Mouse (Mus musculus): ENCODE measurements around the gene Zfp442. TPM values are rescaled to one million over a fixed set of nuclear protein-coding genes. Genes with fewer than 3 reads are reported as not detected.
"Not testable (repeated sequence)": the region's sequence is repeated elsewhere in the genome, so short reads cannot be mapped to it uniquely, and the experiment has no call there.

Zfp442 gene
- polyA plus RNA-seq (2011; ENCODE audit: insufficient read depth, insufficient read length, low replicate concordance, missing spikeins): 0.97 TPM in 1 of 2 replicates, not detected in the other

DNA sequence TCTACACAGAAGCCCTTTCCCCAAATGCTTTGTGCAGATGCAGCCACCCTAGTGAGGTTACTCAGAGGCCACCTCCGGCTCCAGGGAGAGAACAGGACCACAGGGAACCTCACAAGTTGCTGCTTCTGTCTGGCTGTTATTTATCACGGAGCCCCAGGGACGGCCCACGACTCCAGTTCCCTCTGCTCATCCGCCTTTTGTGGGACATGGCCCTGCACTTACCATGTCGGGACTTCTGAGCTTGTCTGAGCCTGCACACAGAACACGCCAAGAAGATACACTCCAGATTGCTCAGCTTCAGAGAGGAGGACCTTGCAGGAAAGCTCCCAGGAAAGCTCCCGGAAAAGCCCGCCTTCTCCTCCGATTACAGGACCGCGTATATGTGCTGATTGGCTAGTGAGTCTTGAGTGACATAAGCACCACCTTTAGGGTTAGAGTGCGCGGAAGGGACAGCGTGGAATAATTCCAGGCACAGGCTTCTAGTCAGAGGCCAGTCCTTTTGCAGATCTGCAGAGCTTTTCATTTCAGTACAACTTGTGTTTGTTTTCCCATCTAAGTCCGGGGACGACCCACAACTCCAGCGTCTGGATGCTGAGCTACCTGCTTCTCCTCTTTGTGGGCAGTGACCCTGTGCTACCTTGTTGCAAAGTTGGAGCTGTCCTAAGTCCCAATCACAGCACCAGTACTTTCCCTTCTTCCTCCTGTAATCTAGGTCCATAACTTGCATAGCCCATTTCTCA lies at the start of gene Zfp442:
Zfp442 (minus strand) TSS at position 307 of the 740 bp plus-strand sequence.
- H3K27ac ChIP-seq (ENCODE audit: control insufficient read depth, insufficient read depth, low read depth, low read length, poor library complexity); H3K4me1 ChIP-seq (ENCODE audit: control insufficient read depth, insufficient read depth, low read length): not testable (repeated sequence)
- whole genome bisulfite sequencing: 1% methylated on average over 18 of the region's 18 CpGs
- H3K4me3 ChIP-seq (replicated peaks; ENCODE audit: control insufficient read depth, low read depth, low read length): peak within 1 kb of the TSS; percentile 34

- H3K4me1 ChIP-seq (ENCODE audit: control insufficient read depth, insufficient read depth, low read length); H3K4me3 ChIP-seq (replicated peaks; ENCODE audit: control insufficient read depth, low read depth, low read length); H3K27ac ChIP-seq (ENCODE audit: control insufficient read depth, insufficient read depth, low read depth, low read length, poor library complexity): not testable (repeated sequence)
- 43% methylated on average over 60 of the region's 60 CpGs for WGBS
These were observed 49.1 kb upstream of the Zfp442 start for GRCm38 (mm10) chr2:150500124-150500973.

- WGBS: 69% methylated on average over 2 of the region's 2 CpGs
- TF ChIP-seq CTCF (IDR thresholded peaks at IDR 0.05; ENCODE audit: control insufficient read depth, insufficient read depth, low read length) (no peak), POLR2A (IDR thresholded peaks at IDR 0.05; ENCODE audit: borderline replicate concordance, control insufficient read depth, low read depth, low read length) (no peak)
- H3K4me3 ChIP-seq (replicated peaks; ENCODE audit: control insufficient read depth, low read depth, low read length): no peak overlapping the region
- H3K27ac ChIP-seq (ENCODE audit: control insufficient read depth, insufficient read depth, low read depth, low read length, poor library complexity): no peak overlapping the region
- no peaks in the 10 kb centered on the region for H3K4me1 ChIP-seq (ENCODE audit: control insufficient read depth, insufficient read depth, low read length)
These were observed 41.7 kb upstream of the Zfp442 start for GRCm38 (mm10) chr2:150493031-150493430.

DNA sequence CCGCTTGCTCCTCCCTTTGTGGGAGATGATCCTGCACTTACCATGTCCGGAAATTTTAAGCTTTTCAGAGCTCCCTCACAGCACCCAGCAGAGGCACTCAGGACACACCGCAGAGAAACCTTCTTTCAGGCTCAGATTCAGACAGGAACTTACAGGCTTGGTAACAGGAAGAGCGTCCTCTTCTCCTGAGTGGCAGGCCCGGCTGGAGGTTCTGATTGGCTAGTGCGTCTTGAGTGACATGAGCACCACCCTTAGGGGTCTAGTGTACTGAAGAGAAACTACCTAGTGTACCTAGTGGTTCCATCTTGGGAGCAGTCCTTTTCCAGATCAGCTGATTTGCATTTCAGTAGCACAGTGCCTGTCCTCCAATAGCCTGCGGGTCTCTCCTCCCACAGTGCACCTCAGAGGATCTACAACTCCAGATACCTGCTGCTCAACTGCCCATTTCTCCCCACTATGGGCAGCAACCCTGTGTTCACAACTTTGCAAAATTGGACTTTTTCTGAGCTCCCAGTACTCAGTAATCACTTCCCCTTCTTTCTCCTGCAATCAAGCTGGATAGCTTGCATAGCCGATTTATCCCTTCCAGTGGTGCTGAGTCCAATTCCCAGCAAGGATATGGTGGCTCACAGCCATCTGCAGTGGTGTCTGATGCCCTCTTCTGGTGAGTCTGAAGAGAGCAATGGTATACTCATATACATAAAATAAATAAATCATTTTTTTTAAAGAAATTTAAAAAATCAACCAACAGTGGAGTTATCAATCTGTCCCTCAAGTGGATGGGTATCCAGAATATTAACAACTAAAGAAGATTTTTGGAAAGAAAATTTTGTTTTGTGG lies 33.9 kb upstream of the Zfp442 start, which contains the start of gene Zfp345:
Zfp345 (minus strand) TSS at position 153 of the 840 bp plus-strand sequence.
- H3K27ac ChIP-seq (ENCODE audit: control insufficient read depth, insufficient read depth, low read depth, low read length, poor library complexity); H3K4me3 ChIP-seq (replicated peaks; ENCODE audit: control insufficient read depth, low read depth, low read length); H3K4me1 ChIP-seq (ENCODE audit: control insufficient read depth, insufficient read depth, low read length): not testable (repeated sequence)
- WGBS: 68% methylated on average over 8 of the region's 8 CpGs

DNA sequence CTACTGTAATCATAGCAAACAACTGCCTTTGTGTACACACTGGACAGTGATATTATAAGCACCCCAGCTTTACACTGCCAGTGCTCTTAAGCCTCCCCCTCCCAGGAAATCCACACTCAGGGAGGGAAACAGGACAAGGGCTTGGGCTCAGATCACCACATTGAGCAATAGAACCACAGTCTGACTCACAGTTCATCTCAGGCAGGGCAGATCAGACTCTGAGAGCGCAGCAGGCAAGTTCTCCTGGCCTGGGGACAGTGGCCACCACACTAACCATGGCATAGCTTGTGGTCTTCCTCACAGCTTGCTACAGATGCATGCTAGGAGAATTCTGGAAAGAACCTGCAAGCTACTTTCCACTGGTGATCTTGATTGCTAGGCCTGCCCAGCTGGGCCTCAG lies 12.2 kb downstream of the Zfp442 start:
- WGBS: 66% methylated on average over 1 of the region's 1 CpGs
- not testable (repeated sequence) for H3K27ac ChIP-seq (ENCODE audit: control insufficient read depth, insufficient read depth, low read depth, low read length, poor library complexity); H3K4me3 ChIP-seq (replicated peaks; ENCODE audit: control insufficient read depth, low read depth, low read length); H3K4me1 ChIP-seq (ENCODE audit: control insufficient read depth, insufficient read depth, low read length)

- H3K27ac ChIP-seq (ENCODE audit: control insufficient read depth, insufficient read depth, low read depth, low read length, poor library complexity); H3K4me3 ChIP-seq (replicated peaks; ENCODE audit: control insufficient read depth, low read depth, low read length); H3K4me1 ChIP-seq (ENCODE audit: control insufficient read depth, insufficient read depth, low read length): not testable (repeated sequence)
- 84% methylated on average over 17 of the region's 17 CpGs for WGBS
These were observed 39.1 kb downstream of the Zfp442 start for GRCm38 (mm10) chr2:150412146-150412545.

GRCm38 (mm10) chr2:150390198-150390597 lies 61.1 kb downstream of the Zfp442 start:
- no peak overlapping the region for H3K4me3 ChIP-seq (replicated peaks; ENCODE audit: control insufficient read depth, low read depth, low read length)
- TF ChIP-seq CTCF (IDR thresholded peaks at IDR 0.05; ENCODE audit: control insufficient read depth, insufficient read depth, low read length) (no peak), POLR2A (IDR thresholded peaks at IDR 0.05; ENCODE audit: borderline replicate concordance, control insufficient read depth, low read depth, low read length) (no peak)
- 69% methylated on average over 1 of the region's 1 CpGs for WGBS
- no peak overlapping the region for H3K27ac ChIP-seq (ENCODE audit: control insufficient read depth, insufficient read depth, low read depth, low read length, poor library complexity)
- H3K4me1 ChIP-seq (ENCODE audit: control insufficient read depth, insufficient read depth, low read length): no peaks in the 10 kb centered on the region

DNA sequence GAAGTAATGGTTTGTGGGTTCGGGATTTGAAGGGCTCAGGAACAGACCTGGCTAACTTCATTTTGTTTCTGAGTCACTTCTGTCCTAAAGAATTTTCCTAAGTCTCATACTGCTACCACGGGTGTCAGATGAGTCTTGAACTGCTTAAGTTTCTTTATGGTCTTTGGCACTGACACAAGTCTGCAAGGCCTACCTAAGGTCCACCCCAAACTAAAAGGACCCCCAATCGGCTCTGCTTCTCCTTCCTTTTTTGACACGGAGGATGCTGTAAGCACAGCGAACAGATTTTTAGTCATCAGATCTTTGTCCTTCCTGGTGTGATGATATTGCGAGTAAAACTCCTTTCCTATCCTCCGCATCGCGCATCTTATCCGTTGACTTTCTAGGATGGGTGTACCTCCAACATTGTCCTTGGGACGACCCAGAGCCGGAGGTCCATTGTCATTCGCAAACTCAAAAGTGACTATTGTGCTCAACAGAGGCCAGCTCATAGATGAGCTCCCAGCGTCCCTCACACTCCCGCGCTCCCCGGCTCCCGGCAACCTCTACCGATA lies 65.7 kb downstream of the Zfp442 start:
- 91% methylated on average over 19 of the region's 19 CpGs for whole genome bisulfite sequencing
- not testable (repeated sequence) for H3K27ac ChIP-seq (ENCODE audit: control insufficient read depth, insufficient read depth, low read depth, low read length, poor library complexity); H3K4me3 ChIP-seq (replicated peaks; ENCODE audit: control insufficient read depth, low read depth, low read length); H3K4me1 ChIP-seq (ENCODE audit: control insufficient read depth, insufficient read depth, low read length)
